Mouse (Mus musculus): ENCODE measurements around the gene Tsc22d2.
"Not testable (repeated sequence)": the region's sequence is repeated elsewhere in the genome, so short reads cannot be mapped to it uniquely, and the experiment has no call there.

The Tsc22d2 gene

GRCm38 (mm10) chr3:58434414-58434813 lies 19.9 kb downstream of the Tsc22d2 start:
- no peak for DNase-seq (ENCODE audit: low spot score)

DNA sequence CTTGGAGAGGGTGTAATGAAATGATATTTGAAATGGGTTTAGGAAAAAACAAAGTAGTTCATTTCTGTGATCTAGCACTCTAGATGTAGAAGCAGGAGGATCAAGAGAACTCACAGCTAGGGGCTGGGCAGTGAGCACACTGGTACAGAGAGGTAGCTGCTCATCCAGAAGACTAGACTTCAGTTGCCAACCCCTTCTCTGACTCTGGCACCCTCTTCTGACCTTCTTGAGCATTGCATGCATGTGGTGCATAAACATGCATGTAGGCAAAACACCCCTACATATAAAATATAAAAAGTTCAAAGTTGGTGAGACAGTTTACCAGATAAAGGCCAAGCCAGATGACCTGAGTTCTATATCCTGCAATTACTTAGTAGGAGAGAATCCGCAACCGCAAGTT lies 33.7 kb downstream of the Tsc22d2 start:
- DNase-seq (ENCODE audit: low spot score) = no peak

DNA sequence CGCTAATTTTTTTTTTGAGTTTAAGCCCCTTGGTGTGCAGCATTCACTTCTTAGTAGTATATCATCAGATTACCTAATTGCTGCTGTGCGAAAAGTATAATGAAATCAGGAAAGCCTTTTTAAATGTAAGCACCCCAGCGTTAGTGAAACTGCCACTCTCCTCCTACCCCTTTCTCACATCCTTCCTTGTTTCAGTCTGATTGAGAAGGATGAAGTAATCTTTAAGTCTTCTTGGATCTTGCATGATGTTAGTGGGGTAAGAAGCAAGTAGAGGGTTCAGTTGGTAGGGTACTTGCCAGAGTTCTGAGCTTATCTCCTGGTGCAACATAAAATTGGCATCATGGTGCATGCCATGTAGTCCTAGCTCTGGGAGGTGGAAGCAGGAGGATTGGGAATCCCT lies 35.0 kb downstream of the Tsc22d2 start:
- no peak for DNase-seq (ENCODE audit: low spot score)

DNA sequence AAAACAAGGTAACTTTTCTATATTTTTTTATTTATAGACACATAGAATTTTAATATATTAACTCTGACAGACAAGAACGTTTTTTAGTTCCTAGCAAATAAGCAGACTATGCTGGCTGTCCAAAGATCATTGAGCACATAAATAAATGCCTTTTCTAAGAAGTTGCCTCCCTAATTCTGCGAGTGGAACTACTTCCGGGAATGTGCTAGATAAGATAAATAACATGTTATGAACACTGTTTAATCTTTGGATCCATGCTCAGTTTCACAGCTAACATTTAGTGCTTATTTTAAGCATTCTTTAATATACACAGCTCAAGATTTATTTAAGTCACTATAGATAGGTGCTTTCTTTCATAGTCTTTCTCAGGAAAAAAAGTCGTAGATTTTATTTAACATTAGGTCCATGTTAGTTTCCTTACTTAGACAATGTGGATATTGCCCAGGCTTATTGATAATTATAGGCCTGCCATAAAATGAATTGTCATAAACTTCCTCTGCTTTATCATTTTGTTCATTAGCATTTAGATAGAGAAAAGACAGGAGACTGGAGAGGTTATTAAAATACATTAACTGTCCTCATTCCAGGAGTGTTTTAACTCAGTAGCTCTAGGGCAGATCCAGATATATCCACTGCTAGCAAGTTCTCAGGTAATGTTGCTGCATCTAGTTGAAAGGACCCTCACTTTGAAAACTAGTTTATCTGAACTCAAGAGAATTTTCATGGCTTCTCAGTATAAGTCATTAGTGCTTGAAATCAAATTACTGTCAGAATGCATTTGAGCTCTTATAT lies 40.1 kb downstream of the Tsc22d2 start:
- no peak for DNase-seq (ENCODE audit: low spot score)

- no peak for DNase-seq (ENCODE audit: low spot score)
These were observed 40.7 kb downstream of the Tsc22d2 start for GRCm38 (mm10) chr3:58455255-58455654.

DNA sequence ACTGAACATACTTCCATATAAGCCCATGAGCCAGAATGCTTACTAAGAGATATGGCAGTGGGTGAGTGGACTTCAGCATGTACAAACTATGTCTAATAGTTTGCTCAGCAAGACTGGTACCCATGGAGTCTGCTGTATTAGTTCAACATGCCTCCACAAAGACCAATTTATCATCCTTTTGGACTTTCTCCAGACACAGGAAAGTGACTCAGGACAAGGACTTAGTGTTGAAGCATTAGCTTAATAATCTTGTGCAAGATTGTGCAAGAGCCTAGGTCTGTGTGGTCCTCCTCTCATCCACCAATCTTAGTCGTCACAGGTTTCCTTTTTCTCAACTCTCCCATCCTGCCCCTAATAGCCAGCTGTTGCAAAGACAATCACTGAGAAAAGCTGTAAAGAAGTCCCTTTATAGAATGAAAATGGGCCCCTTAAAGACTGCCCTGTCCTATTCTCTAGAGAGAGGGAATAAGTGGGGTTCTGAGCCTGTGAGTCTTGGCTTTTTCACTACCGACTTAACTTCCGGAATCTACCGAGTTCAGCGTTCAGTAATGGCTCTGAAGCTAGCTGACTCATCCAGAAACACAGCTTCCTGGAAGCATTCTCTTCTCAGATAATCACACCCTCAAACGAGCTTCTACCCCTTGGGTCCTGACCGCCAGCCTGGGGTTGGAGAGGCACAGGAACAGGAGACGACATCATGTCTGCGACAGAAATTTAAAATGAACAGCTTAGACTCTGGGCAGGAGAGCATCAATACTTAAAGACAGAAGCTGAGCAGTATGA lies 55.3 kb downstream of the Tsc22d2 start:
- DNase-seq (ENCODE audit: low spot score) = no peak

- DNase-seq (ENCODE audit: low spot score) = not testable (repeated sequence)
These were observed 60.8 kb downstream of the Tsc22d2 start for GRCm38 (mm10) chr3:58475298-58475697.

GRCm38 (mm10) chr3:58478755-58479455 lies 64.4 kb downstream of the Tsc22d2 start:
- DNase-seq (ENCODE audit: low spot score) = no peak

DNA sequence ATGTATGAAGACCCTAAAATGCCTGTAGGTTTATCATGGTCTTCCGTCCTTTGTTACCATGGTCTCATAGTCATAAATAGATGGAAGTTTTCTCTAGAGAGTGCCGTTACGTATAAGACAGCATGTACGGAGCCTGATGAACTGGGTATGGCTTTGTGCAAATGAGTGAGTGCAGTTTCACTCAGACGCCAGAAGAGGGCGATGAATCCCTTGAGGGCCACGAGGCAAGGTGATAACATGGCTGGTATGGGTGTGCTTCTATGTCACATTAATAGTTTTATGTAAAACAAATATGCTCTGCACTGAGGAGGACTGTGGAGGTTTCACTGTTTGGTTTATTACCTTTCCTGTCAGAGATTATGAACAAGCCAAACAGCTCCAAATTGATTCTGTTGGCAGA lies 71.4 kb downstream of the Tsc22d2 start:
- DNase-seq (ENCODE audit: low spot score) = peak; percentile 8

GRCm38 (mm10) chr3:58487121-58487520 lies 72.6 kb downstream of the Tsc22d2 start:
- DNase-seq (ENCODE audit: low spot score) = no peak

GRCm38 (mm10) chr3:58487999-58488775 lies 73.7 kb downstream of the Tsc22d2 start:
- DNase-seq (ENCODE audit: low spot score) = no peak

DNA sequence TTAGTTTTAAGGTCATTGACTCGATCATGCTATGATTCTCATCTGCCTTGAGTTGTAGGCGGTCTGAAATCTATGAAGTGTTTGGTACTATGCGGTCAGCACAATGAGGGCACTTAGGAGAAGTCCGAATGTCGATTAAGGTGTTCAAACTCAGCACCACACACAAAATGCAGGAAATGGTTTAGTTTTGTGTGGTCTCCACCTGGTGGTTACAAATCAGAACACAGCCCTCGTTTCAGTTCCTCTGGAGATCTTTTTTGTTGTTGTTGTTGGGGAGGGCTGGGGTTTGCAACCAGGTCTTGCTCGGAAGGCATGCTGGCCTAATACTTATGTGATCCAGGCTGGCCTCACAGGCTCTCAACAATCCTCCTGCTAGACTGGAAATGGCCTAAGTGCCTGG lies 76.3 kb downstream of the Tsc22d2 start:
- no peak for DNase-seq (ENCODE audit: low spot score)

GRCm38 (mm10) chr3:58493621-58494020 lies 79.1 kb downstream of the Tsc22d2 start:
- DNase-seq (ENCODE audit: low spot score) = no peak

- no peak for DNase-seq (ENCODE audit: low spot score)
These were observed 87.4 kb downstream of the Tsc22d2 start for GRCm38 (mm10) chr3:58501961-58502360.

GRCm38 (mm10) chr3:58503720-58504333 lies 89.3 kb downstream of the Tsc22d2 start:
- no peak for DNase-seq (ENCODE audit: low spot score)

GRCm38 (mm10) chr3:58504676-58505075 lies 90.2 kb downstream of the Tsc22d2 start:
- DNase-seq (ENCODE audit: low spot score) = no peak

GRCm38 (mm10) chr3:58508020-58508750 lies 93.7 kb downstream of the Tsc22d2 start:
- peak; percentile 36 for DNase-seq (ENCODE audit: low spot score)

- DNase-seq (ENCODE audit: low spot score) = no peak
These were observed 97.1 kb downstream of the Tsc22d2 start for GRCm38 (mm10) chr3:58511581-58511980.

DNA sequence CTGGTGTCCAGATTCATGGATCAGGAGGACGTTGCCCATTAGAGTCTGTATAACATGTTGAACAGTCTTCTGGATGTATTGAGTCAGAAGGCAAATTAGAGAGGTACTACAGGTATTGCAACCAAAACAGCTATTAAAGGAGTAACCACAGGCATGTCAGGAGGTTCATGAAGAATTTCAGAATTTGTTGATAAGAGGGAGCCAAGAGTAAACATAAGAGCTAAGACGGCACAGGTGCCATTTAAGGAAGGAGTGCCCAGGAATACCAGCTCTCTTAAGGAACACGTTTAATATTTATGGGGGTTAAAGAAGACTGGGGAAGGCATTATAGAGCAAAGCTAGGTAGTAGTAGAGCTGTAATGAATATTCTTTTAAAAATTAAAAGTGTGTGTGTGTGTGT lies 98.2 kb downstream of the Tsc22d2 start:
- no peak for DNase-seq (ENCODE audit: low spot score)

DNA sequence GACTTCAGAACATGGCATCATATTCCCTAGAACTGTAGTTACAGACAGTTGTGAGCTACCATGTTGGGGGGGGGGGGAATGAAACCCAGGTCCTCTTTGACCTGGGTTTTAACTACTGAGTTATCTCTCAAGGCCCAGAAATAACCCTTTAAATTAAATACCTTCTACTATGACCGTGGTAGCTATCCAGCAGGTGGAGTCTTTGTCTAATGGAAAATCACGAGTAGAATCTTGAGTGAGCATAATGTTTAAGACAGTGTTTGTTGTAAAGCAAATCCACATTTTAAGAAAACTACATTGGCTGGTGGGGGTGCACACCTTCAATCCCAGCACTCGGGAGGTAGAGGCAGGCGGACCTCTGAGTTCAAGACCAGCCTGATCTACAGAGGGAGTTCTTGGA lies 99.0 kb downstream of the Tsc22d2 start:
- no peak for DNase-seq (ENCODE audit: low spot score)
